In the genomic region with DNA sequence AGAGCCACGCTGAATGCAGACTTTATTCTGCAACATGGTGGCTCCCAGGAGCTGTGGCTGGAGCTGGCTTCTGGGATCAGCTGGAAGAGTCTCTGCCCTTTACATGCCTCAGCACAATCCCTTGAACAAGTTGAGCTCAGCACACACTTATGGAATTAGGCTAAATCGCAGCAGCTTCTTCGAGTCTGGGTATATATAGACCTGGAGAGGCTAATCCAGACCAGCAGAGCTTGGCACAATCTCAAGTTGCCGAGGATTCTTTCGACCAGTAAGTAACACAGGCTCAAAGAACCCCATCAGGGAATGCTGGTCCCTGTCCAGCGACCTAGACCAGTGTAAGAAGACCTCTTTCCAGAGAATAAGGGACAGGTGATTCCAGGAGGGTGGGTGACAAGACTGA, we compare ENCODE assay signal across 8 mouse cellular contexts. TPM values are rescaled to one million over a fixed set of nuclear protein-coding genes. Genes with fewer than 3 reads are reported as not detected.
A peak's percentile ranks its signal among the peaks of the same experiment; 100 is the strongest.
DNase-seq lines count a peak whose midpoint lies in the region; ATAC-seq and TF ChIP-seq lines count a peak whose summit lies in the region.

No protein-coding gene starts in this region.

- TF ChIP-seq CTCF in heart, adult 2 months (IDR thresholded peaks at IDR 0.05) = no peak

- H3K9ac ChIP-seq in heart, adult 2 months (ENCODE audit: low read depth, low read length) = no peak overlapping the region
- H3K9ac ChIP-seq in limb, embryonic 15.5 days = no peak overlapping the region

- no peaks in the 10 kb centered on the region for H3K9me3 ChIP-seq in limb, embryonic 15.5 days

- 46% methylated on average over 6 of the region's 6 CpGs for WGBS in heart, adult 2 months
- WGBS in limb, embryonic 15.5 days = 28% methylated on average over 6 of the region's 6 CpGs

- no peak overlapping the region for H3K4me3 ChIP-seq in heart, adult 2 months
- H3K4me3 ChIP-seq in limb, embryonic 15.5 days = no peak overlapping the region

- H3K4me1 ChIP-seq in heart, adult 2 months (ENCODE audit: control insufficient read depth, insufficient read depth, low read length) = peaks cover 61% of the 10 kb centered on the region
- peaks cover 62% of the 10 kb centered on the region for H3K4me1 ChIP-seq in limb, embryonic 15.5 days

- TF ChIP-seq POLR2A in heart, adult 2 months (IDR thresholded peaks at IDR 0.05; ENCODE audit: insufficient read depth, low read depth, low read length) = no peak

- H3K79me2 ChIP-seq in heart, adult 2 months (replicated peaks; ENCODE audit: control insufficient read depth, insufficient read depth, low read length) = peaks cover 7% of the 10 kb centered on the region

- H3K27me3 ChIP-seq in heart, adult 2 months (ENCODE audit: control insufficient read depth, insufficient read depth, low read length) = no peaks in the 10 kb centered on the region
- H3K27me3 ChIP-seq in limb, embryonic 15.5 days = no peaks in the 10 kb centered on the region

- ATAC-seq in limb, embryonic 15.5 days (ENCODE audit: insufficient number of reproducible peaks, low FRiP score, low TSS enrichment, low read depth) = no peak

- intact Hi-C loops in heart, adult 2 months (cut with DNase I) = no loop called here

- peak overlapping the region; percentile 43 for H3K27ac ChIP-seq in heart, adult 2 months
- H3K27ac ChIP-seq in limb, embryonic 15.5 days = peak overlapping the region; percentile 80

- H3K36me3 ChIP-seq in heart, adult 2 months (ENCODE audit: control insufficient read depth, insufficient read depth, low read length) = peaks cover 21% of the 10 kb centered on the region
- H3K36me3 ChIP-seq in limb, embryonic 15.5 days = peaks cover 10% of the 10 kb centered on the region

- peak in 1 of 2 experiments; percentile 22 for DNase-seq in heart, adult 2 months
- DNase-seq in heart, postnatal 4 days = no peak
- DNase-seq in right cerebral cortex, postnatal 4 days = peak; percentile 13
- no peak for DNase-seq in right cerebral cortex, postnatal 14 days
- no peak for DNase-seq in yolk sac, embryonic 10.5 days (ENCODE audit: low spot score)
- DNase-seq in thymus, postnatal 10 days (ENCODE audit: low spot score in 2 of 2) = no peak
- no peak for DNase-seq in layer of hippocampus, adult 9-11 months

- 0 out of 2 replicates have a peak overlapping the region, but pooled peaks have one; percentile 14 for H3K4me2 ChIP-seq in limb, embryonic 15.5 days

- no peak for TF ChIP-seq EP300 in heart, adult 2 months (IDR thresholded peaks at IDR 0.05; ENCODE audit: insufficient read depth, low read depth, low read length)

RNA-seq across cellular contexts. Expression of gene Fam53b, which starts 31.8 kb away (rescaled TPM):
- 10 to 100 TPM; 22.0 to 26.9 TPM for total RNA-seq in heart, adult 2 months (2021)
- 22.5 and 25.7 TPM in 2 replicates for polyA plus RNA-seq in heart, adult 2 months (2012; rRNA removed)
- 10 to 100 TPM; 29.6 to 38.3 TPM for total RNA-seq in heart, postnatal 4 days (2021)
- polyA plus RNA-seq in limb, embryonic 15.5 days (2015; fragmentation: Nextera tagmentation; extraction: Ambion mirVana) = 18.5 and 20.2 TPM in 2 replicates
